Mouse (Mus musculus): ENCODE results near the gene Prkci.
A peak's percentile ranks its signal among the peaks of the same experiment; 100 is the strongest.

DNA sequence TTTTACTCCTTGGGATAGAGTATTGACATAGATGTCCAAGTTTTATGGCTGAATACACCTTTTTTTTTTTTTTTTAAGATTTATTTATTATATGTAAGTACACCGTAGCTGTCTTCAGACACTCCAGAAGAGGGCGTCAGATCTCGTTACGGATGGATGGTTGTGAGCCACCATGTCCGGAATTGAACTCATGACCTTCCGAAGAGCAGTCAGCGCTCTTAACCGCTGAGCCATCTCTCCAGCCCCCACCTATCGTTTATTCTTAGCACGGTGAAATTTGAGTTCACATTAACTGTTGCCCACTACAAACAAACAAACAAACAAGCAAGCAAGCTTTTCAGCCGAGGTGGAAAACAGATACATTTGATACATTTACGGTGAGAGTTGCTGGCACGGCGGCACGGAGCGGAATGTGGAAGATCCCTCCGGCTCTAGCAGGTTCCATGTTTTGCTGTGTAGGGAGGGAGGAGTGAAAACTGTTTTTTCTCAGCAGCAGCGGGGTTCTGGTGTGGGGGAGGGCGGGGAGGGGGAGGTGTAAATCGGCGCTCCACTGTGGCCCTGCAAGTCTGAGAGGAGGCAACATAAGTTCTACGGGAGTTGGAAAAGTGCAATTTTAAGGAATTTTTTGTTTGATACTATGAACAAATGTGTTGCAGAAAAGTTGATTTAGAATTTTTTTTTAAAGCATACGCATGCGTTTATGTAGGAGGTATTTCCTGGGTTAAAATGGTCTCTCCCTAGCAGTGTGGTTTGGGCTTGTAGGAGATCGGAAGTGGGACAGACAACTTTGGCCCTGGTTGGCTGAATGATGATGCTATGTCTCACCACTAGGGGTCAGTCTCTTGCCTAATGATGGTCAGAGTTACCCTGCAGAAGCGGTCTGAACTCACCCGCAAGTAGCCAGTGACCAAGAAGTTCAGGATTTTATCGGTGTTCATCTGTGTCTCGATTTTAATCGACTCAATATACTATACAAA is 61.4 kb downstream of the Prkci start:
- peak; percentile 90 for TF ChIP-seq CTCF (IDR thresholded peaks at IDR 0.05; ENCODE audit: insufficient read depth, low read length)
- no peak for TF ChIP-seq POLR2A (IDR thresholded peaks at IDR 0.05; ENCODE audit: borderline replicate concordance, extremely low read depth, low read depth, low read length)
